Mouse (Mus musculus) cerebellum, adult 8-10 months (tissue): ENCODE data around the gene Cdx2.
A peak's percentile ranks its signal among the peaks of the same experiment; 100 is the strongest.

ENCODE experiments used
- DNase-seq: peaks from one replicate; pipeline ENCODE4 v3.0.0; 2022

The Cdx2 gene

DNA sequence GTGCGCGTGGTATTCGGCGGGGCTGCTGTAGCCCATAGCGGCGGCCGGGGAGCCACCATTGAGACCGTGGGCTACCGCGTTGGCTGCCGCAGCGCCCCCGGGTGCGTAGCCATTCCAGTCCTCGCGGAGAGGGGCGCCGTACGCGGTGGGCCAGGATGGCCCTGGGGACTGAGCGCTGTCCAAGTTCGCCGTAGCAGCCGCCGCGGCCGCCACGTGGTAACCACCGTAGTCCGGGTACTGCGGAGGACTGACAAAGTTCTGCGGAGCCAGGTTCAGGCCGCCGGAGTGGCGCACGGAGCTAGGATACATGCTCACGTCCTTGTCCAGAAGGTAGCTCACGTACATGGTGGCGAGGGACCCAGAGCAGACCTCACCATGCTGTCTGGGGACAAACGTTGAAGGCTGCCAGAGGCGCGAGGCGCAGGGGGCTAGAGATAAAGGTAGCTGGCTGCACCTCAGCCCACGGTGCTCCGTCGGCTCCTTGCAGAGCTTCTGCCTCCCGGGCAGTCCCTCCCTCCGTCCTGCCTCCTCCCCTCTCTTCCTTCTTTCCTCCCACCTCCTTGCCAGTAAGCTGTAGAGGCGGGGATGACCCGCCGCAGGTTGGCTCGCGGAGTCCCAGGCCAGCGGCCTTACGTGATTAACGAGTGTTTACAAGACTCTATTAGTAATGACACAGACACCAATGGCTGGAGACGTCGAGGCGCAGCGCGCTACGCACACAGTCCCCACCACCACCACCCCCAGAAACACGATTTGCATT, at the start of gene Cdx2:
Gene Cdx2 (minus strand): TSS at position 633 of the 760 bp plus-strand sequence.
- DNase-seq: no peak

DNA sequence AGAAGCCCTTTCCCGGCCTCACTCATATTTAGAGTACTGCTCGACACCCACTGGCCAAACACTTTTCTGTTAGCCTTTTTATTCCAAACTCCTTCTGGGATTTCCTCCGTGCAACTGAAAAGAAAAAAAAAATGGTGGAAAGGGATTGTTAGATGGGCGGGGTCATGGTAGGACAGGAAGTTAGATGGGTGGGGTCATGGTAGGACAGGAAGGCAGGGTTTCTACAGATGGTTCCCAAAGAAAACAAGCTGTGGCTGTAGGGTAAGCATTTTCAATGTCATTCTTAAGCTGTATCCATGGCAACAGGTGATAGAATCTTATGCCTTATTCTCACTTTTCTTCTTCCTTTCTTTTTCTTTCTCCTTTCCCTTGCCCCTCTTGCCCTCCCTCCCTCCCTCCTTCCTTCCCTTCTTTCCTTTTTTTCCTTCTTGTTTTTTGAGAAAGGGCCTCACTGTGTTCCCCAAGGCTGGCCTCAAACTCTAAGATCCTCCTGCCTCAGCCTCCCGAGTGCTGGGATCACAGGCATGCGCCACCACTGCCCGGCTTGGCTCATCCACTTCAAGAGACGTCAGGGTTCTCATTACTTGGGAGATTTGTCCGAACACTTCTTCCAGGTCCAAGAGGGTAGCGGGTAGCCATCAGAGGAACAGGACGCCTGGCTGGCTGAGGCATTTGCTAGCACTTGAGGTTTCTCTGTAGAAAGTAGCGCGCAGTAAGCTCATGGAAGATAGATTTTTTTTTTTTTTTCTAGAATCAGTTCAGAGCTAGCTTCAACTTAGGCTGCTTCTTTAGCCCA, 49.4 kb upstream of the Cdx2 start:
- no peak for DNase-seq

DNA sequence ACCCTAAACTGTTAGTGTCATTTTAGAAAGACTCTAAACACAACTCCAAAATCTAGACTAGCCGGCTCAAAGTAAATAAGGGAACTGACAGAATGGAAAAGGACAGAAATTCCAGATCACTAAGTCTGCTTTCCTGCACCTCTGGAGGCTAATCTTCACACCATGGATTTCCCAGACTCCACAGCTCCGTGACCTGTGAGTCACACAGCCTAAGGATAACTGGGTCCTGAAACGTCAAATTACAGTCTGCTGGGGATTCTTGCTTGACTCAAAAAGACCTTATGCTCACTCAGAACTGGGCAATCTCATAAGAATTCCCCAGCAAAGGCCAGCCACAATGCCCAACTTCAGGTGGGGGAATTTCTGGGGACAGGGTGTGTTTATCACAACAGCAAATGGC, 48.7 kb upstream of the Cdx2 start:
- no peak for DNase-seq

DNA sequence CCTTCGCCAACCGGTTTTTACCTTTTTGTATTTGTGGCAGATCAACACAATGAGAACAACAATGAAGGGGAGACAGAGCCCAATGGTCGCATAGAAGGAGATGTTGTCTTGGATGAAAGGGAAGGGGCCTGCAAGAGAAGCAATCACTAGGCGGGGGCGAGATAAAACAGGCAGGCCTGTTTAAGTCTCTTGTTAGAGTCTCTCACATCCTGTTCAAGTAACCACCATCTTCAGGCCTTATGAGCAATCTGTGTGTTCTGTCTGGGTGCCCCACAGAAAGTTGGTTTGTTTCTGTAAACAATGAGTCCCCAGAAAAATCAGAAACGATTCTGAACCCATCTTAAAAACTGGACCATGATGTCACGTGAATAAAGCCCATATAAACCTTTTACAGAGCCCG, 47.9 kb upstream of the Cdx2 start:
- no peak for DNase-seq

DNA sequence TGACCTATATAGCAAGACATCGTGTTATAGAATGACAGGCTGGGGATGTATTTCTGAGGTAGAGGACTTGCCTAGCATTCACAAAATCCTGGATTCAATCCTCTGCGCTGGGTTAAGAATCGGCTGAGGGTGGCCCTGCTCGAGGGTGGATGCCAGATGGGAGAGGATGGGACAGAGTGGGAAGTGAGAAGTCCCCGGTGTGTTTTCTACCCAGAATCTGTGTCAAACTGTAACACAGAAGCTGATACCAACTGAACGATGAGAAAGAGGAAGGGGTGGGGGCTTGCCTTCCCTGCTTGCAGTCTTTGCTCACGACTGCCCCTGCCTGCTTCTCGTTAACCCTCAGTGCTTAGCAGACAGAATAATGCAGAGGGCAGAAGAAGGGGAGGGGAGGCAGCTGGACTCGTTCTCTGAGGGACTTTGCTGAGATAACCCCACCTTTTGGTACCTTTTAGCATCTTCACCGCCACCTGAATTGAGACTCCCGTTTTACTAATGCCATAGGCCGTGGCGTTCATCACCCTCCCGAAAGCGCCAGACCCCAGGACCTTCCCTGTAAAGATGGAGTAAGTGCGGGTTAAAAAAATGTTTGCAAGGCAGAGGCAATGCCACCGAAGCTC, 47.2 kb upstream of the Cdx2 start:
- no peak for DNase-seq

DNA sequence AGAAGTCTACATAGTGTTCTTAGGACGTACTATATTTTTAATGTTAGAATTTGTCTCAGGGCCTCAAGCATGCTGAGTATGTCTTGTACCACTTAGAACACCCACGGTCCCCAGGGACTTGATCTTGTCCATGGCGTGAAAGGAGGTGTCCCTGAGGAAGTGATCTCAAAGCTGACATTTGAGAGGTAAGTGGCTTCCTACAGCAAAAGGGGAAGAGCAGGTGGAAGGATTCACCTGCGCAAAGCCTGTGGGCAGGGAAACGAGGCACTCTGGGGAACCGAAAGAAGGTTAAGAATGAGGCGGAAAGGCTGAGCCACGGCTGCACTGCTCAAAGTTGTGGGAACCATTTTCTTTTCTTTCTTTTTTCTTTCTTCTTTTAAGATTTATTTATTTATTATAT, 44.9 kb upstream of the Cdx2 start:
- DNase-seq: no peak

DNA sequence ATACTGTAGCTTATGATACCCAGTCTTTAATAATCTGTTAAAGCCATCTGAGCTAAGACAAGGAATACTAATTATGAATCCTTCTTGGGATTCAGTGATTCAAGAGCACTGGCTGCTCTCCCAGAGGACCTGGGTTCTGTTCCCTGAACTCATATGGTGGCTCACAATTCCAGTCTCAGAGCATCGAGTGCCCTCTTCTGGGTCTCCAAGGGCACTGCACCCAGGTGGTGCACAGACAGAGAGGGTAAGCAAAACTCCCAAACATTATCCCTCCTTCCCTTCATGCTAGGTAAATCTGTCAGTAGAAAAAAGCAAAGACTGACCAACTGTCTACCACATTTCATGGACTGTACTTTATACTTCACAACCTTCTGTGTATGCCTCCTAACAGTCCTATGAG, 38.9 kb upstream of the Cdx2 start:
- DNase-seq: no peak

DNA sequence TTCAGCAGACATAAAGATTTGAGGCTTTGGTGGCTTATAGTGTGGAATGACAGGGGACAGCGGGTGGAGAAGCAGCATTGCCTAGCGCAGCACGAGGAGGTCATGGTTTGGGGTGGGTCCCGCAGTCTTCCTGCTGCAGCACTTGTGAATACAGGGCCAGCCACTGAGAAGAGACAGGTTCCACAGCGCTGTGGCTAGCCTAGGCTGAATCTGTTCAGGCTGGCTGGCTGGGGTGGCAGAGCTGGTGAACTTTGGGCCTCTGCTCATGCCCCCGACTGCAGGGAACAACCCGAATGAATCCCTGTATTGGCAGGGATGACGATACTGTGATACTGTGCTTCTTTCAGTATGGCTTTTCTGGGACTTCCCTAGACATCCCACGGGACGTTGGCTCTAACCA, 36.8 kb upstream of the Cdx2 start:
- DNase-seq: no peak

DNA sequence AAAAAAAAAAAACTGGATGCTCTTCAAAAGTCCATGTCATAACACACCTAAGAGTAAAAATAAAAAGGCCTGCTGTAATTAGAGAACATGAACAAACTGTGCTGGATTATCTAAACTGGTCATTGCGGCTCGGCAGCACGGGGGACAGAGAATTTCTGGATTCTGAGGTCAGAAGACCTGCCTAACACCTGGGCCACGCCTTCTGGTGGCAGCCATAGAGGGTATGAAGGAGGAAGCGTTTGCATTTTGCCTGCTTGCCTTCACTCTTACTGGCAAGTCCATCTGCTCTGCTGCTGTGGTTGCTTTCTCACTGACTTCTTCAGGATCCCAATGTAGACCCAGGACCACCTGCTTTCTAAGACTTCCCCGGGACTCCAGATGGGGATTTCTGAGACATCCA, 35.8 kb upstream of the Cdx2 start:
- DNase-seq: no peak

DNA sequence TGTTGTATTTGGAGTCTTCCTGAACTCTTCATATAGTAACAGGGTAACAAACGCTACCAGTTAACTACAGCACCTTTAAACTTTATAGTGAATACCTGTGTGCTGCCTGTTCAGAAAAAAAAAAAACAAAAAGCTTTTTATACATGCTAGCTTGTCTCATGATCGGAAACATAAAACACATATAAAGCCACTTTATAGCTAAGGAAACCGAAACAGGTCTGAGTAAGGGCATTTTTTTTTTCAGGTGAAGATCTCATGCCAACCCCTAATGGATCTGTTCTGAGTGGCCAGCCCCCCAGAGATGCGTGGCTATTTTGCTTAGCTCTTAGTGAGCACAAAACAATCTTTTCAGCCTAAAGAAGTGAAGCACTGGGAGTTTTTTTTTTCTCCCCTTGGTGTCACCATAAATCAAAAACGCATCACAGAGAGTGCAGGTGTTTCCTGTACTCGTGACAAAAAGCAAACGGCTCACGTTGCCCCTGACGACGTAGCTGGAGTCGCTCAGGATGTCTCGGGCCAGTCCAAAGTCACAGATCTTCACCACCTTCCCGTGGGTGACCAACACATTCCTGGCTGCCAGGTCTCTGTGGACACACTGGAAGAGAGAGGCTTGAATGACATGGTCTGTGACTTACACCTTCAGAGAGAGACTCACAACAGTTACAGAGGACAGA, 33.8 kb upstream of the Cdx2 start:
- DNase-seq: no peak

DNA sequence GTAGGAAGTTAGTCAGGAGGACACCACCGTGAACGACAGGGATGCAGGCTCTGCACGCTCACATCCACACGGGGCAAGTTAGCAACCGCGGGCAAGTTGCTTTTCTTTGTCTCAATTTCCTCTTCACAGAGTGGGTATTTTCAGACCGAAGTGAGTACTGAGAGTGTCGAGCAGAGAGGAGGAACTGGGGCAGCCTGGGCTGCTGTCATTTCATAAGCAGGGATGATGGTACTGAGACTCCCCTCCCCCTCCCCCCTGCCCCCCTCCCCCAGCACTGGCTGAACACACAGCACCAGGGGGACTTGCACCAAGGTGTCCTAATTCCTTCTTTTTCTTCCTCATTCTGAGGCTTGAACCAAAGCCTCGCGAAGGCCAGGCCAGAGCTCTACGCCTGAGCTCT, 32.5 kb upstream of the Cdx2 start:
- no peak for DNase-seq

DNA sequence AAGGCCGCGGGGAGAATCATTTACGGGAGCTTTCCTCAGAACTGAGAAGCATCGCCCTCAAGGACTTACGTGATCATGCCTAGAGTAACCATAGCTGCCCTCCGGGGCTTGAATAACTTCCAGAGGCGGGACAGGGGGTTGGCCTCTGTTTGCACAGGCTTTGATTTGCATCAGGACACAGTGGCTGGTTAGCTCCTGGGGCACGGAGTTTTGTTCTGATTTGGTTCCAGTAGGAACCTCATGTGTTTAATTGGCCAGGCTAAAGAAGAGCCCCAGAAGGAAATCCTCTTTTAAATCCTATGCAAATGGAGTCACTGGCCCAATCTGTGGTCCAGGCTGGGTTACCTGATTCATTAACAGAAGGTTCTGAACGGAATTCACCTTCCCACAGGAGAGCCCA, 31.9 kb upstream of the Cdx2 start:
- DNase-seq: no peak

DNA sequence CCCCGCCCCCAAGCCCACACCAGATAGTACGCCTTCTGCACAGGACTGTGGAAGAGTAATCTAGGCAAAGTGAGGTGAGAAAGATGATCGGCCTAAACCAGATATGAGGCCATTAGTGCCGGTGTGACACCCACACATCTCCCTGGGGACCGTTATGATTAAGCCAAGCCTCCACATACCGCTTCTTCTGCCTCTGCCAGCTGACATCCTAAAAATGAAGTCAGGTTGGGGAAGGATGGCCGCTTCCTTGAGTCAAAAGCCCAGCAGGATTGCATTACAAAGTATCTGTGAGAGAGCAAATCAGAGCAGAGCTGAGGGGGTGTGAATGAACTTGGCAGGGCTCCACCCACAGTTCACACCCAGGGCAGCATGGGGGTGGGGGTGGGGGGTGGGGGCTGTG, 25.6 kb upstream of the Cdx2 start:
- DNase-seq: no peak

DNA sequence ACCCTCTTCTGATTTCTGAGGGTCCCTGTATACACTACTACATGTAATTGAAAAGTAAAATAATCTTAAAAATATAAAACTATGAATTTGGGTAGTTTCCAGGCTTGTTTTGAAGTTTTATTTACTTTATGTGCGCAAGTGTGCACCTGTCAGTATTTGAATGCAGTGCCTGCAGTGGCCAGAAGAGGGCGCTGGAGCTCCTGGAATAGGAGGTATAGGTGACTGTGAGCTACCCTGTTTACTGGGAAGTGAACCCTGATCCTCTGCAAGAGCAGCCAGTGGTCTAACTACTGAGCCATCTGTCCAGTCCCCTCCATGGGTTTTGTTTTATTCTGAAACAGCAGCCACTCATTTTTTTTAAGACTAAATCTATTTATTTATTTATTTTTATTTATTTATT, 24.5 kb upstream of the Cdx2 start:
- DNase-seq: peak; percentile 33

DNA sequence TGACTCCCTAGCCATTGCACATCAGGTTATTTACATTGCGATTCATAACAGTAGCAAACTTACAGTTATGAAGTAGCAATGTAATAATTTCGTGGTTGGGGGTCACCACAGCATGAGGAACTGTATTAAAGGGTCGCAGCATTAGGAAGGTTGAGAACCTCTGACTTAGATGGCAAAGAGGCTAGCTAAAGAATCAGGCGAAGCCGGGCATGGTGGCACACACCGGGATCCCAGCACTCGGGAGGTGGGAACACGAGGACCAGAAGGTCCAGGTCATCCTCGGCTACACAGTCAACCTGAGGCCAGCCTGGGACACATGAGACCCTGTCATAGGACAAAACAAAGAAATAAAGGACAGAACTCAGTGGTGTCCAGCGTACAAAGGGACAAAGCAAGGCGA, 22.9 kb upstream of the Cdx2 start:
- DNase-seq: no peak

DNA sequence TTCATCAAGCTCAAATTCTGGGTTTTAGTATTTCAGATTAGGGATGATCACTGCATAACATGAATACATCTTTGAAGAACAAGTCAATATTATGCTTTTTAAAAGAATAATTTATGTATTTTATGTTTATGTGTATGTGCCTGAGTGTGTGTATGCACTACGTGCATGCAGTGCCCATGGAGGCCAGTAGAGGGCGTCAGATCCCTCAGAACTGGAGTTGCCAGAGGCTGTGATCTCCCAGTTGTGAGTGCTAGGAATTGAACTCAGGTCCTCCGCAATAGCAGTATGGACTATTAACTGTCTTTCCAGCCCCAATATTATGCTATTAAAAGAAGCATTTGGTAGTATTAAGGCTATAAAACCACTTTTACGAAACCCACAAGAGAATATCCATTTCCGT, 20.6 kb upstream of the Cdx2 start:
- DNase-seq: no peak

DNA sequence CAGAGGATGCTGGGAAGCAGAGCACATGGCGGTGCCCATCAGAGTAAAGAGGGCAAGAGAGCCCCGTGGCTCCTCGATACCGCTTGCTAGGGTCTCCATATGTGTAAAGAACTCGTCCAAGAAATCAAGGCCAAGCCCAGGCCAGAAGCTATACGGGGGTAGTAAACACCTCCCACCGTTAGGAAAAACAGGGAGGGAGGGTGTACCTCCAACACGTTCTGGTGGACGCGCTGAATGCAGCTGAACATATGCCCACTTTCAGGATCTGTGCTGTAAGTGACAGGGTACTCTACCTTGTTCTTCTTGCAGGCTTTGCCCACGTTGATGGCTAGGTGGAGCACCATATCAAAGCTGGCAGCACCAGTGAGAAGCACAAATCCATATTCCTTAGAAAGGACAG, 18.9 kb upstream of the Cdx2 start:
- no peak for DNase-seq

DNA sequence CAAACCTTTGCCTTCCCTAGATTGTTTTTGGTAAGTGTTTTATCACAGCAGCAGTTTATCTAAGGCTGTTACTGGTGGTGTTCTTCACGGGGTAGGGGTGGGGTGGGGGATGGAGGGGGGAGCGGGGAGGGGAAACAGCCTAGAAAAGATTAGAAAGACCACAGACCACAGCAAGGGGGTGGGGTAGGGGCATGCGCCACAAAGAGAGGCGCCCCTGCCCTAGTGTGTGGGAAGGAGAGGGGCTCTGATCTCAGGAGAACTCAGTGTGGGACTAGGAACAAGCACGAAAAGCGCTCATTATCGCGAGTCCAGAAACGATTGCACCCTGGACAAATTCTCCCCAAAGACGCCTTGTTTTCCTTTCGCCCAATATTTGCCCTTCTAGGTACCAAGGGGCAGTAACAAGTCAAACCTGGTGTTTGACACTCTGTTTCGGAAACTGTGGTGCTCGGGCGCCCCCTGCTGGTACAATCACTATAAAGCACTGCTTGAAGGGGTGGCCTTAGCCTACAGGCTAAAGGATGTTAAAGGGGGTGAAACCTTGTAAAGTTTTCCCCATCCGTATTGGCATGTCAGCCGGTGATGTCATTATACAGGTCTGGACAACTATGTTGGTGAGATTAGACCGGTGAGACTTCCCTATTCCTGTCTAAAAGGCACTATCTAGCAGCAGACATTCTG, 16.3 kb upstream of the Cdx2 start:
- DNase-seq: peak; percentile 50

DNA sequence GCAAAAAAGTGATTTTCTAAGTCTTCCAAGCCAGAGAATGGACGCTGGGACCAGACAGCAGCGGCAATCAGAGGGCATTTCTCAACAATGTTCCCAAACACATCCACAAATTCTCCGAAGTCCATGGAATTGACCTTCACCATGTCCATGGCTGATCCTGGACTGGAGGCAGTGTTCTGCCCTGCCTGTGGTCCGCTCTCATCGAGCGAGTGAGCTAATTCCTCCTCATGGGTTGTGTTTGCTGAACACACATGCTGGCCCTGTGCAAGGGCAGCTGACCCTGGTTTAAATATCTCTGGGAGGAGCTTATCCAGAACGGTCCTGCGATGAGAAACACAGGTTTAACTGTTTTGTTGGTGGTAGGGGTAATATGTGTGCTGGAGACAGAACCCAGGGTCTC, 15.1 kb upstream of the Cdx2 start, which contains the start of gene Urad:
Gene Urad (minus strand): TSS at position 258 of the 400 bp plus-strand sequence.
- no peak for DNase-seq

DNA sequence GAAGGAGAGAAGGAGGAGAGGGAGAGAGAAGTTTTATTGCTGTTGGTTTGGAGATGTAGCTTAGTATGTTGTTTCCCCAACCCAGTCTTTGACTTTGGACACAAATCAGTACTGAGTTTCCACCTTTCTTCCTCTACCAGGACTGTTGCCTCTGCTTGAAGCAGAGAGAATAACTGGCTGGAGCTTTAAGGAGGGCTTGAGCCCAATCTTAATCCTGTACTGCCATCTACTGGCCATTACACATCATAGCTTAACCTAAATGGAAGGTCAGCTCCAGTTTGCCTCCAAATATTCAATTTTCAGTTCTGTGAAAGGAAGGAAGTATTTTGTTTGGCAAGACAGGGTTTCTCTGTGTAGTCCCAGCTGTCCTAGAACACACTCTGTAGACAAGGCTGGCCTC, 12.6 kb upstream of the Cdx2 start:
- DNase-seq: peak; percentile 29

DNA sequence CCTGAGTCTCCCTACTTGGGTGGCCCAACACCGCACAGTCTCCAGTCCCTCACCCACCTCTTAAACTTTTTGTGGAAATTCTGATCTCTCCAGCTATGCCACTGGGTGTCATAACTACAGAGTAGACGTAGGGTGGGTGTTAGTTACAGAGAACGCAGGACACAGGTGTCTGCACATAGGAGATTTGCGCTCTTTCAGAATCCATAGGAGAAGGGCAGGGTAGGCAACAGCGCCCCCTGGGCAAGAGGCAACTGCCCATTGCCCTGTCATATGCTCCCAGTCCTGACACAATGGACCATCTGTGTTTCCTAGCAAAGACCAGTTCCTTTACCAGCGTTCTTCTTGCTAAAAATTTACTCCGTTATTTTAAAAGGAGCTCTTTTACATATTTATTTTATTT, 10.9 kb upstream of the Cdx2 start:
- no peak for DNase-seq

DNA sequence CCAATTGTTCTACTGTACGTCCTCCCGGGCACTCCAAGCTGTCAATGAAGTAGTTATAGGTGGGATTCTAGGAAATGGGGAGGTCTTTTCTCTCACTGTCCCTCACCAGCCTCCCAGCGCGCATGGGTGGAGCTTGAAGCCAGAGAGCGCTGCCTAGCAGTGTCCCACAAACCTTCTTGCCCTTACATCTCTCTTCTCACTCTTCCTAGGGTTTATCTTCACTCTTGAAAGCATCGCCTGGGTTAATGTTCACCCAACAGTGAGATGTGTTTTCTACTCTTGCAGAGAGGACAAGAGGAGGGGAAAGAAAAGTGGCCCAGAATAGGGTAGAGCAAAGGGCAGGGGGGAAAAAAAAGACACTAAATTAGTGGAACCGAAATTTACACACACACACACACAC, 10.3 kb upstream of the Cdx2 start:
- no peak for DNase-seq
